Mouse (Mus musculus): ENCODE measurements around the gene Zcchc3.
"Not testable (repeated sequence)": the region's sequence is repeated elsewhere in the genome, so short reads cannot be mapped to it uniquely, and the experiment has no call there.

Zcchc3 gene

GRCm38 (mm10) chr2:152414591-152415165, at the start of gene Zcchc3:
Gene Zcchc3 (minus strand): TSS chr2:152415027.
- peak; percentile 87 to 88 for DNase-seq

- no peak for DNase-seq
These were observed 44.4 kb upstream of the Zcchc3 start for GRCm38 (mm10) chr2:152459241-152459640.

- DNase-seq = peak; percentile 27 to 52
These were observed 37.4 kb upstream of the Zcchc3 start for GRCm38 (mm10) chr2:152452101-152452781.

- peak; percentile 74 to 86 for DNase-seq
These were observed 35.4 kb upstream of the Zcchc3 start for GRCm38 (mm10) chr2:152450241-152450640.

GRCm38 (mm10) chr2:152447461-152447860, 32.6 kb upstream of the Zcchc3 start:
- no peak for DNase-seq

GRCm38 (mm10) chr2:152446642-152447041, 31.8 kb upstream of the Zcchc3 start:
- no peak for DNase-seq

GRCm38 (mm10) chr2:152443281-152443680, 28.5 kb upstream of the Zcchc3 start:
- peak; percentile 34 to 47 for DNase-seq

GRCm38 (mm10) chr2:152442322-152442721, 27.5 kb upstream of the Zcchc3 start:
- DNase-seq = no peak

- DNase-seq = no peak
These were observed 25.0 kb upstream of the Zcchc3 start for GRCm38 (mm10) chr2:152439833-152440232.

GRCm38 (mm10) chr2:152438963-152439362, 24.1 kb upstream of the Zcchc3 start:
- no peak for DNase-seq

- peak; percentile 87 to 89 for DNase-seq
These were observed 22.4 kb upstream of the Zcchc3 start for GRCm38 (mm10) chr2:152436983-152437860.

- no peak for DNase-seq
These were observed 21.6 kb upstream of the Zcchc3 start for GRCm38 (mm10) chr2:152436405-152436901.

GRCm38 (mm10) chr2:152428481-152428880, 13.7 kb upstream of the Zcchc3 start:
- not testable (repeated sequence) for DNase-seq

GRCm38 (mm10) chr2:152427493-152427892, 12.7 kb upstream of the Zcchc3 start:
- DNase-seq = no peak

- DNase-seq = no peak
These were observed 959 bp upstream of the Zcchc3 start for GRCm38 (mm10) chr2:152415786-152416185.

GRCm38 (mm10) chr2:152415287-152415686, 460 bp upstream of the Zcchc3 start, which contains the start of gene 6820408C15Rik:
Gene 6820408C15Rik (plus strand): TSS chr2:152415587.
- no peak for DNase-seq

- peak; percentile 45 to 53 for DNase-seq
These were observed 852 bp downstream of the Zcchc3 start for GRCm38 (mm10) chr2:152413765-152414584.

- no peak for DNase-seq
These were observed 1.6 kb downstream of the Zcchc3 start for GRCm38 (mm10) chr2:152413158-152413764.

GRCm38 (mm10) chr2:152412526-152413157, 2.2 kb downstream of the Zcchc3 start:
- no peak for DNase-seq

GRCm38 (mm10) chr2:152411471-152411870, 3.4 kb downstream of the Zcchc3 start:
- no peak for DNase-seq

GRCm38 (mm10) chr2:152410971-152411371, 3.9 kb downstream of the Zcchc3 start:
- peak; percentile 69 to 71 for DNase-seq
